Mouse (Mus musculus) olfactory bulb, adult 2 months (tissue): ENCODE results near the gene Hnrnph3. TPM values are rescaled to one million over a fixed set of nuclear protein-coding genes. Genes with fewer than 3 reads are reported as not detected.

Experiments
- H3K27ac ChIP-seq: fragments of 200-500 bp; 2 replicates; pipeline ENCODE4 v1.5.1; 2012; ENCODE audit warnings: low read depth, low read length; ENCODE audit not compliant: insufficient read depth
- H3K4me1 ChIP-seq: fragments of 200-500 bp; 2 replicates; pipeline ENCODE4 v1.6.1; 2012; ENCODE audit warnings: low read length; ENCODE audit not compliant: control insufficient read depth, insufficient read depth
- H3K4me3 ChIP-seq: fragments of 200-500 bp; 2 replicates; pipeline ENCODE4 v1.5.1; 2012; ENCODE audit warnings: mild to moderate bottlenecking, low read depth, low read length, moderate library complexity; ENCODE audit not compliant: insufficient read depth
- CTCF ChIP-seq: fragments of 200-500 bp; IDR thresholded peaks from 2 replicates; pipeline ENCODE4 v1.5.1; 2012; ENCODE audit warnings: low read depth, mild to moderate bottlenecking, low read length, moderate library complexity; ENCODE audit not compliant: insufficient read depth
- POLR2A ChIP-seq: fragments of 200-500 bp; IDR thresholded peaks from 2 replicates; pipeline ENCODE4 v1.6.1; 2012; ENCODE audit warnings: mild to moderate bottlenecking, low read depth, low read length, moderate library complexity; ENCODE audit not compliant: insufficient read depth
- WGBS: fragments of 180-500 bp; shearing (Covaris S2); methylation state at CpG from one replicate; pipeline ENCODE4 v1.1.7; 2018; 5-methylcytosine and 5-hydroxymethylcytosine counted together
- polyA plus RNA-seq: library from polyadenylated mRNA; stranded (reverse); fragments of >200 nt; gene quantifications from 2 replicates; pipeline ENCODE4 v1.2.4, GENCODE M21; 2012; ENCODE audit warnings: low replicate concordance; ENCODE audit not compliant: missing spikeins, insufficient read depth, insufficient read length

Gene Hnrnph3
- polyA plus RNA-seq, 1 experiment, result 251 TPM

GRCm38 (mm10) chr10:63025491-63026011, 1.5 kb upstream of the Hnrnph3 start:
- Histone ChIP-seq H3K4me3 (no peak overlapping the region), H3K4me1 (peaks cover 5% of the 10 kb centered on the region; the same call in 1 of the 2 replicates), H3K27ac (peak overlapping the region; percentile 36; the same call in 1 of the 2 replicates)
- TF ChIP-seq CTCF, result no peak
- no peak for TF ChIP-seq POLR2A
- 20% methylated on average over 6 of the region's 6 CpGs for WGBS

- no peak for TF ChIP-seq POLR2A
- no peak for TF ChIP-seq CTCF
- 15% methylated on average over 2 of the region's 2 CpGs for WGBS
Measured at GRCm38 (mm10) chr10:63025016-63025415, 999 bp upstream of the Hnrnph3 start.

GRCm38 (mm10) chr10:63024580-63024910, 528 bp upstream of the Hnrnph3 start:
- WGBS, result under 1% methylated on average over 8 of the region's 8 CpGs
- Histone ChIP-seq H3K27ac (peak overlapping the region; percentile 99), H3K4me1 (peaks cover 5% of the 10 kb centered on the region; the same call in 1 of the 2 replicates), H3K4me3 (peak overlapping the region; percentile 96)
- no peak for TF ChIP-seq CTCF
- TF ChIP-seq POLR2A, result no peak

More at GRCm38 (mm10) chr10:63025016-63025415, 999 bp upstream of the Hnrnph3 start:
- peaks cover 5% of the 10 kb centered on the region; the same call in 1 of the 2 replicates for H3K4me1 ChIP-seq
- no peak overlapping the region for H3K4me3 ChIP-seq
- peak overlapping the region; percentile 36 for H3K27ac ChIP-seq

GRCm38 (mm10) chr10:63023121-63023748, 782 bp downstream of the Hnrnph3 start:
- H3K4me1 ChIP-seq, result peaks cover 7% of the 10 kb centered on the region; the same call in 1 of the 2 replicates
- H3K27ac ChIP-seq, result peak overlapping the region; percentile 100
- H3K4me3 ChIP-seq, result peak overlapping the region; percentile 96
- WGBS, result under 1% methylated on average over 68 of the region's 68 CpGs
- TF ChIP-seq CTCF (no peak), POLR2A (no peak)

GRCm38 (mm10) chr10:63022541-63023120, 1.4 kb downstream of the Hnrnph3 start:
- Histone ChIP-seq H3K4me1 (peaks cover 7% of the 10 kb centered on the region; the same call in 1 of the 2 replicates), H3K4me3 (peak overlapping the region; percentile 96), H3K27ac (peak overlapping the region; percentile 100)
- no peak for TF ChIP-seq CTCF
- TF ChIP-seq POLR2A, result no peak
- WGBS, result under 1% methylated on average over 27 of the region's 27 CpGs

- WGBS, result 11% methylated on average over 4 of the region's 4 CpGs
- peak overlapping the region; percentile 22 for H3K4me3 ChIP-seq
- peaks cover 7% of the 10 kb centered on the region; the same call in 1 of the 2 replicates for H3K4me1 ChIP-seq
Measured at GRCm38 (mm10) chr10:63021702-63022101, 2.3 kb downstream of the Hnrnph3 start.

GRCm38 (mm10) chr10:63019304-63019703, 4.7 kb downstream of the Hnrnph3 start:
- 70% methylated on average over 6 of the region's 6 CpGs for WGBS
- H3K27ac ChIP-seq, result no peak overlapping the region
- peaks cover 4% of the 10 kb centered on the region; the same call in 1 of the 2 replicates for H3K4me1 ChIP-seq
- H3K4me3 ChIP-seq, result no peak overlapping the region
- TF ChIP-seq POLR2A (no peak), CTCF (no peak)

More at GRCm38 (mm10) chr10:63021702-63022101, 2.3 kb downstream of the Hnrnph3 start:
- H3K27ac ChIP-seq, result no peak overlapping the region
- TF ChIP-seq CTCF, result no peak
- no peak for TF ChIP-seq POLR2A

- 86% methylated on average over 9 of the region's 9 CpGs for WGBS
- H3K4me1 ChIP-seq, result 0 out of 2 replicates have a peak, but pooled peaks cover 2% of the 10 kb centered on the region
- no peak for TF ChIP-seq POLR2A
- TF ChIP-seq CTCF, result no peak
- no peak overlapping the region for H3K4me3 ChIP-seq
- H3K27ac ChIP-seq, result no peak overlapping the region
Measured at GRCm38 (mm10) chr10:63014168-63014567, 9.8 kb downstream of the Hnrnph3 start.

- H3K4me3 ChIP-seq, result no peak overlapping the region
- WGBS, result 33% methylated on average over 3 of the region's 3 CpGs
- TF ChIP-seq CTCF (no peak), POLR2A (no peak)
- H3K27ac ChIP-seq, result no peak overlapping the region
- no peaks in the 10 kb centered on the region for H3K4me1 ChIP-seq
Measured at GRCm38 (mm10) chr10:63013476-63013875, 10.5 kb downstream of the Hnrnph3 start.
